Mouse (Mus musculus) forebrain, embryonic 14.5 days (tissue): ENCODE results near the gene Dnajc8. TPM values are rescaled to one million over a fixed set of nuclear protein-coding genes. Genes with fewer than 3 reads are reported as not detected.
"Not testable (repeated sequence)": the region's sequence is repeated elsewhere in the genome, so short reads cannot be mapped to it uniquely, and the experiment has no call there.

ENCODE experiments used
- ATAC-seq: fragments of 200-750 bp; cut with Nextera tagmentation; 2 replicates; pipeline ENCODE4 v1.8.0; 2017; ENCODE audit warnings: mild to moderate bottlenecking, moderate library complexity
- DNase-seq: peaks from one replicate; pipeline ENCODE4 v3.0.0-alpha.2; 2015; ENCODE audit warnings: low spot score
- H3K27ac ChIP-seq: fragments of 300-500 bp; sonication (generic); 2 replicates; pipeline ENCODE4 v1.5.1; 2014; ENCODE audit warnings: low read depth, mild to moderate bottlenecking, control low read depth, low read length, moderate library complexity
- H3K27me3 ChIP-seq: fragments of 300-500 bp; sonication (generic); replicated peaks from 2 replicates; pipeline ENCODE4 v1.6.1; 2014; ENCODE audit warnings: low read length, control low read depth, mixed read lengths; ENCODE audit not compliant: control insufficient read depth, insufficient read depth
- H3K36me3 ChIP-seq: fragments of 300-500 bp; sonication (generic); 2 replicates; pipeline ENCODE4 v1.6.1; 2014; ENCODE audit warnings: low read length, control low read depth; ENCODE audit not compliant: control insufficient read depth, insufficient read depth
- H3K4me1 ChIP-seq: fragments of 300-500 bp; sonication (generic); 2 replicates; pipeline ENCODE4 v1.6.1; 2014; ENCODE audit warnings: antibody characterized with exemption, low read length, control low read depth; ENCODE audit not compliant: control insufficient read depth, insufficient read depth
- H3K4me2 ChIP-seq: fragments of 300-500 bp; sonication (generic); 2 replicates; pipeline ENCODE4 v1.6.1; 2014; ENCODE audit warnings: mild to moderate bottlenecking, control low read depth, low read length
- H3K4me3 ChIP-seq: fragments of 300-500 bp; sonication (generic); 2 replicates; pipeline ENCODE4 v1.5.1; 2014; ENCODE audit warnings: low read depth, low read length, control low read depth
- H3K9ac ChIP-seq: fragments of 300-500 bp; sonication (generic); 2 replicates; pipeline ENCODE4 v1.6.1; 2014; ENCODE audit warnings: mild to moderate bottlenecking, low read length, control low read depth, moderate library complexity
- H3K9me3 ChIP-seq: fragments of 300-500 bp; sonication (generic); replicated peaks from 2 replicates; pipeline ENCODE4 v1.6.1; 2016; ENCODE audit warnings: low read length, control low read depth, mixed read lengths; ENCODE audit not compliant: control insufficient read depth
- whole genome bisulfite sequencing: fragments of 180-500 bp; shearing (Covaris S2); extraction: QIAGEN DNeasy Blood & Tissue Kit; methylation state at CpG from one replicate; pipeline ENCODE4 v1.1.7; 2014; 5-methylcytosine and 5-hydroxymethylcytosine counted together
- polyA plus RNA-seq: library from polyadenylated mRNA; unstranded; fragments of >200 nt; fragmentation: Nextera tagmentation; extraction: Ambion mirVana; gene quantifications from 2 replicates; pipeline ENCODE4 v1.2.1, GENCODE M21; 2014

Gene Dnajc8
- polyA plus RNA-seq, 1 experiment from 2014 or later = 160 TPM

DNA sequence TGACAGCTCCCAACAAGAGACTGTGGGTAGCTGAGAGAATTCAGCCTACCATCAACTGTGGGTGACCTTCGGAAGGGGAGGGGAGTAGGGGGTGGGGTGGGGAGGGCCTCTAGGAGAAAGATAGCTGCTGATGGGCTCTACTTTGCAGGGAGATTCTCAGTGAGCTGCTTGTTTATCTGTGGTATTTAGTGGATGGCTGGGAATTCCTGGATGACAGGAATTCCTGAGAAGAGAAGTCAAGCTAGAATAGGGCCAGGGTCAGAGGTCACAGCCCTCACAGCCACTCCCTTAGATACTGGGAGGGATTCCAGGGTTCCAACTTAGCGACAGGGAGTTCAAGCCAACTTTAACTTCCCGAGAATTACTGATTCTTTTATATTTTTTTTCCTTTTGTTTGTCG lies 58.8 kb downstream of the Dnajc8 start:
- Histone ChIP-seq H3K27ac (no peak overlapping the region), H3K9me3 (no peaks in the 10 kb centered on the region), H3K4me2 (no peak overlapping the region), H3K4me1 (no peaks in the 10 kb centered on the region), H3K36me3 (no peaks in the 10 kb centered on the region), H3K4me3 (no peak overlapping the region), H3K9ac (no peak overlapping the region), H3K27me3 (no peaks in the 10 kb centered on the region)
- DNase-seq = no peak
- no peak for ATAC-seq
- WGBS = 54% methylated on average over 4 of the region's 4 CpGs

DNA sequence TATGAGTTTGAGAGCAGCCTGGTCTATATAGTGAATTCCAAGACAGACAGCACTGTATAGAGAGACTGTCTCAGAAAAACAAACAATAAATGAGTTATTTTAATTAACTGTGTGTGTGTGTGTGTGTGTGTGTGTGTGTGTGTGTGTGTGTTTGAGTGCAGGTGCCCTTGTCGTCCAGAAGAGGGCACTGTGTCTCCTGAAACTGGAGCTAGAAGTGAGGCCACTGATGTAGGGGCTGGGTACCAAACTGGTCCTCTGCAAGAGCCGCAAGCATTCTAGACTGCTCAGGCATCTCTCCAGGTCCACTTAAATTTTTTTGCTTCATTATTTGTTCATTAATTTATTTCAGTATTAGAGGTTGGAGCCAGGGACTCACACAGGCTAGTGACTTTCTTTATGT lies 63.5 kb downstream of the Dnajc8 start:
- no peaks in the 10 kb centered on the region for H3K36me3 ChIP-seq
- H3K9me3 ChIP-seq = no peaks in the 10 kb centered on the region
- H3K4me3 ChIP-seq = no peak overlapping the region
- no peaks in the 10 kb centered on the region for H3K4me1 ChIP-seq
- 90% methylated on average over 2 of the region's 2 CpGs for WGBS
- no peak for DNase-seq
- H3K27me3 ChIP-seq = no peaks in the 10 kb centered on the region
- no peak overlapping the region for H3K27ac ChIP-seq
- ATAC-seq = no peak
- no peak overlapping the region for H3K4me2 ChIP-seq
- no peak overlapping the region for H3K9ac ChIP-seq

DNA sequence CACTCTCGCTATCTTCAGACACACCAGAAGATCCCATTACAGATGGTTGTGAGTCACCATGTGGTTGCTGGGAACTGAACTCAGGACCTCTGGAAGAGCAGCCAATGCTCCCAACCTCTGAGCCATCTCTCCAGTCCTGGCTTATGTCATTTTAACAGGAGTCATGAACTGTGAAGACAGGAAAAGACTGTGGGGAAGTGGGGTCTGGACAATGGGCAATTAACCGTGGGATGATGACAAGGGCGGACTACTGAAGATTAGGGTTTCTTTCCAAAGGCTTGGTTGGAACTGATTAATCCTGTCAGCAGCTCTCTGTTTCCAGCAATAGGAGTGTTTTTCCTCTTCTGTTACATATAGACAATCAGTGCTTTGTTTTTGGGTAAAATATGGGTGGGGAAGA lies 64.4 kb downstream of the Dnajc8 start:
- no peaks in the 10 kb centered on the region for H3K36me3 ChIP-seq
- DNase-seq (no peak), ATAC-seq (no peak)
- no peaks in the 10 kb centered on the region for H3K9me3 ChIP-seq
- no peak overlapping the region for H3K4me2 ChIP-seq
- H3K4me1 ChIP-seq = no peaks in the 10 kb centered on the region
- 87% methylated on average over 3 of the region's 3 CpGs for WGBS
- H3K27ac ChIP-seq = no peak overlapping the region
- H3K27me3 ChIP-seq = no peaks in the 10 kb centered on the region
- H3K9ac ChIP-seq = no peak overlapping the region
- no peak overlapping the region for H3K4me3 ChIP-seq

DNA sequence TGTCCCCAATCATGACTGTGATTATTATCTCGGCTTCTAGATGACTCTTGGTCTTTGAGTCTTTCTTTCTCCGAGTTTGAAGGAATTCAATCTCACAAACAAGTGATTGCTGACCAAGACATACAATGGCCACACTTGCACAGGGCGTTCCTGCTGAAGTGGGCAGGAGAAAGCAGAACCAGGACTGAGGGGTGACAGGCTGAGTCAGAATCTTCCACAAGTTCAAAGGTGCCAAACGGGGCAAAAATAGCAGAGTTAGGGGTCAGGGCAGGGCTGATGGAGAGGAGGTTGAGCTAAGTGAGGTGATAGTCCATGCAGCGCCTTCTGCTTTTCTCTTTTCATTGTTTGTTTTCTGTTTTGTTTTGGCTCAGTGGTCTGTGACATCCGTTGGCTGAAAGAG lies 65.1 kb downstream of the Dnajc8 start:
- 84% methylated on average over 6 of the region's 6 CpGs for WGBS

DNA sequence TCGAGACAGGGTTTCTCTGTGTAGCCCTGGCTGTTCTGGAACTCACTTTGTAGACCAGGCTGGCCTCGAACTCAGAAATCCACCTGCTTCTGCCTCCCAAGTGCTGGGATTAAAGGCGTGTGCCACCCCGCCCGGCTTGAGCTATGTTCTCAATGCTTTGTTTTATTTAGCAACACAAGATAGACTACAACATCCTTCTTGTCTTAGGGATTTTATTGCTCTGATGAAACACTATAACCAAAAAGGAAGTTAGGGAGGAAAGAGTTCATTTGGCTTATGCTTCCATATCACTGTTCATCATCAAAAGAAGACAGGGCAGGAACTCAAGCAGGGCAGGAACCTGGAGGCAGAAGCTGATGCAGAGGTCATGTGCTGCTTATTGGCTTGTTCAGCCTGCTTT lies 65.9 kb downstream of the Dnajc8 start:
- H3K9ac ChIP-seq, H3K27ac ChIP-seq, H3K4me2 ChIP-seq, H3K4me1 ChIP-seq, H3K9me3 ChIP-seq, ATAC-seq, DNase-seq, H3K36me3 ChIP-seq, H3K4me3 ChIP-seq, H3K27me3 ChIP-seq: not testable (repeated sequence)
- WGBS = 88% methylated on average over 4 of the region's 5 CpGs

More for the DNA sequence above, 65.1 kb downstream of the Dnajc8 start:
- H3K27ac ChIP-seq = no peak overlapping the region
- H3K4me2 ChIP-seq = no peak overlapping the region
- no peaks in the 10 kb centered on the region for H3K4me1 ChIP-seq
- no peaks in the 10 kb centered on the region for H3K36me3 ChIP-seq
- no peaks in the 10 kb centered on the region for H3K9me3 ChIP-seq
- ATAC-seq (no peak), DNase-seq (no peak)
- no peaks in the 10 kb centered on the region for H3K27me3 ChIP-seq
- H3K9ac ChIP-seq = no peak overlapping the region
- no peak overlapping the region for H3K4me3 ChIP-seq

Other genes with a start within 250 kb of the Dnajc8 start
- 0.30 and 0.79 TPM in 2 replicates for gene Rab42, start 232.2 kb upstream of the Dnajc8 start, polyA plus RNA-seq
- gene Trnau1ap, start 206.0 kb upstream of the Dnajc8 start, polyA plus RNA-seq = 87.3 and 97.9 TPM in 2 replicates
- 42.2 and 42.4 TPM in 2 replicates for gene Rcc1, start 181.9 kb upstream of the Dnajc8 start, polyA plus RNA-seq
- gene Phactr4, start 113.1 kb upstream of the Dnajc8 start, polyA plus RNA-seq = 11.8 and 12.0 TPM in 2 replicates
- gene Med18, start 71.6 kb upstream of the Dnajc8 start, polyA plus RNA-seq = 6.2 and 6.3 TPM in 2 replicates
- 2.9 and 4.5 TPM in 2 replicates for gene Sesn2, start 25.0 kb upstream of the Dnajc8 start, polyA plus RNA-seq
- 1,314 and 1,514 TPM in 2 replicates for gene Atpif1, start 1.9 kb upstream of the Dnajc8 start, polyA plus RNA-seq
- gene Ptafr, start 28.5 kb downstream of the Dnajc8 start, polyA plus RNA-seq = 0.18 and 0.30 TPM in 2 replicates
- gene Eya3, start 103.4 kb downstream of the Dnajc8 start, polyA plus RNA-seq = 17.0 and 20.8 TPM in 2 replicates
- gene Xkr8, start 197.0 kb downstream of the Dnajc8 start, polyA plus RNA-seq = 3.2 and 6.0 TPM in 2 replicates
- 1.3 and 1.5 TPM in 2 replicates for gene Smpdl3b, start 221.7 kb downstream of the Dnajc8 start, polyA plus RNA-seq
- gene Rpa2, start 232.8 kb downstream of the Dnajc8 start, polyA plus RNA-seq = 79.1 and 89.1 TPM in 2 replicates